Mouse (Mus musculus): ENCODE measurements around the gene Hip1r. TPM values are rescaled to one million over a fixed set of nuclear protein-coding genes. Genes with fewer than 3 reads are reported as not detected.
A peak's percentile ranks its signal among the peaks of the same experiment; 100 is the strongest.

Hip1r gene
- polyA plus RNA-seq, 1 experiment from 2014 or later = 34.3 TPM

DNA sequence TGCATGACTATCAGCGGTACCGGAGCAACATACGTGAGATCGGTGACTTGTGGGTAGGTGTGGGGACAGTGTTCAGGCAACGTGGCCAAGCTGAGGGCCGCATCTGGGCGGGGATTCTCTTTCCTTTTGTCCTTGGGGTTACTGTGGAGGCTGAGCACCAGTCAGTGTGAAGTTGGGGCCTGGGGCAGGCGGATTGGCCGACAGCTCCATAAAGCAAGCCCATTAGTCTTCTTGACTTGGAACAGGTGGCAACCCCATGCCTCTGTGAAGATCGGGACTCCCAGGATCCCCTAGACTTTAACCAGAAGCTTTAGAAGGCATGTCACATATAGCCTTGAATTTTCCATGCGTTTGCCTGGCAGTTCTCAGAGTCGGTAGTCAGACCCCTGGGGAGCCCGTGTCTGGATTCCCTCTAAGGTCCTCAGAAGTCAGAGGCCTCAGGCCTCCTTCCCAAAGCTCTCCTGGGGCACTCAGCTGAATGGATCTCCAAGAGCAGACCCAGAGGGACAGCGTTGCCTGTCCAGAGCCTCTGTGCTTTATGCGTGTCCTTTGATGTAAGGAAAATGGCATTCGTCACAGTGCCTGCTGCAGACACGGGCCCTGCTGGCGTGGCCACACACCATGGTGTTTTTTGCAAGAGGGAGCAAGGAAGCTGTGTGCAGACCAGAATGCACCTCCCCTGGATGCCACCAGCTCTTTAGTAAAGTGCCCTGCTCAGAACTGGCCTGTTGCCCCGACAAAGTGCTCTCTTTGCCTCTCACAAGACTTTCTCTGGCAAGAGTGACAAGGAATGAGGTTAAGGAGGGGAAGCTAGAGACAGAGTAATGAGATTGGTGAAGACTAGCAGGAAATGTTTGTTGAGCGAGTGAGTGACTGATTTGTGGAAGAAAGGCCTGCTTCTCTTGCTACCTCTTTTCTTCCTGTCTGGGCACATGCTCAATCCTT, 16.8 kb downstream of the Hip1r start:
- Histone ChIP-seq H3K4me2 (ENCODE audit: low read length) (no peak overlapping the region), H3K9ac (ENCODE audit: low read depth, low read length) (no peak overlapping the region), H3K9me3 (replicated peaks; ENCODE audit: control insufficient read depth, low read length, poor library complexity, severe bottlenecking) (no peaks in the 10 kb centered on the region), H3K4me3 (ENCODE audit: low read depth, low read length) (no peak overlapping the region), H3K36me3 (ENCODE audit: control insufficient read depth, insufficient read depth, low read length) (peaks cover 2% of the 10 kb centered on the region; the same call in 1 of the 2 replicates), H3K27ac (ENCODE audit: low read length) (no peak overlapping the region), H3K27me3 (ENCODE audit: control insufficient read depth, insufficient read depth, low read depth, low read length) (no peaks in the 10 kb centered on the region), H3K4me1 (ENCODE audit: control insufficient read depth, insufficient read depth, low read length) (no peaks in the 10 kb centered on the region; the same call in 1 of the 2 replicates)
- 56% methylated on average over 20 of the region's 20 CpGs for WGBS
- ATAC-seq = no peak; the same call in 1 of the 2 replicates

GRCm38 (mm10) chr5:123991321-123991720, 17.9 kb downstream of the Hip1r start:
- Histone ChIP-seq H3K27me3 (ENCODE audit: control insufficient read depth, insufficient read depth, low read depth, low read length) (no peaks in the 10 kb centered on the region), H3K9me3 (replicated peaks; ENCODE audit: control insufficient read depth, low read length, poor library complexity, severe bottlenecking) (no peaks in the 10 kb centered on the region), H3K4me1 (ENCODE audit: control insufficient read depth, insufficient read depth, low read length) (no peaks in the 10 kb centered on the region; the same call in 1 of the 2 replicates), H3K27ac (ENCODE audit: low read length) (no peak overlapping the region), H3K36me3 (ENCODE audit: control insufficient read depth, insufficient read depth, low read length) (peaks cover 2% of the 10 kb centered on the region; the same call in 1 of the 2 replicates), H3K4me2 (ENCODE audit: low read length) (no peak overlapping the region), H3K9ac (ENCODE audit: low read depth, low read length) (no peak overlapping the region), H3K4me3 (ENCODE audit: low read depth, low read length) (no peak overlapping the region)
- ATAC-seq = no peak
- WGBS = 82% methylated on average over 6 of the region's 6 CpGs

DNA sequence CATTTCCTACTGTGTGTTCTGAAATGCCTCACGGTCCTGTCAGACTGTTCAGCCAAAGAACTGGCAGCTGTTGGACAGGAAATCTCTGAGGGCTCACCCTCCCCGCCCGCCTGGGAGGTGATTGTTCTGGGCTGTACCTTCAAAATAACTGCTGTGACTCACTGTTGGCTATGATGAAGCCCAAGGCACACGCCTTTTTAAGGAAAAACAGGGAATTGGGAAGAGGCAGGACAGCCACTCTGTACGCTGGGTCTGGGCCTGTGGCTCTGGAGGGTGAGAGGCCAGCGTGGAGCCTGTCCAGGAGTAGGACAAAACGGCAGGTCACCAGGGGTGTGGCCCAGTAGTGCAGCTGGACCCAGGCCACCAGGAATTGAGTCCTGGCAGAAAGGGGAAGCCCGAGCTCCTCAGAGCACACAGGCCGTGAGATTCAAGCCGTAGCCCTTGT, 18.8 kb downstream of the Hip1r start:
- Histone ChIP-seq H3K9me3 (replicated peaks; ENCODE audit: control insufficient read depth, low read length, poor library complexity, severe bottlenecking) (no peaks in the 10 kb centered on the region), H3K4me1 (ENCODE audit: control insufficient read depth, insufficient read depth, low read length) (no peaks in the 10 kb centered on the region; the same call in 1 of the 2 replicates), H3K4me2 (ENCODE audit: low read length) (no peak overlapping the region), H3K9ac (ENCODE audit: low read depth, low read length) (no peak overlapping the region), H3K27me3 (ENCODE audit: control insufficient read depth, insufficient read depth, low read depth, low read length) (no peaks in the 10 kb centered on the region), H3K4me3 (ENCODE audit: low read depth, low read length) (no peak overlapping the region), H3K27ac (ENCODE audit: low read length) (no peak overlapping the region; the same call in 1 of the 2 replicates), H3K36me3 (ENCODE audit: control insufficient read depth, insufficient read depth, low read length) (peaks cover 2% of the 10 kb centered on the region; the same call in 1 of the 2 replicates)
- no peak for ATAC-seq
- WGBS = 84% methylated on average over 10 of the region's 10 CpGs

DNA sequence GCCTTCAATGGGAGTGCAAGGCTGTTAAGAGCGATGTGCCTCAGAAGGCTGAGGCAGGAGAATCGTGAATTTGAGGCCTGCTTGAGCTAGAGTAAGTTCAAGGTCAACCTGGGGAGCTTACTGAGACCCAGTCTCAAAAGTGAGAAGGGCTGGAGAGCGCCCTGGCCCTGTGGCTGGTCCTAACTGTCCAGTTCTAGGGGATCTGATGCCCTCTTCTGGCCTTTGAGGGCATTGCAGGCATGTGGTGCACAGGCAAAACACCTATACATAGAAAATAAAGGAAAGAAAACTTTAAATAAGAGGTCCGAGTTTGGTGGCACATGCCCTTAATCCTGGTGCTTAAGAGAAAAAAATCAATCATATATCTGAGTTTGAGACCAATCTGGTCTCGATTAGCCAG, 19.4 kb downstream of the Hip1r start:
- 27% methylated on average over 5 of the region's 5 CpGs for WGBS
- ATAC-seq = 0 out of 2 replicates have a peak, but pooled peaks have one; percentile 33

DNA sequence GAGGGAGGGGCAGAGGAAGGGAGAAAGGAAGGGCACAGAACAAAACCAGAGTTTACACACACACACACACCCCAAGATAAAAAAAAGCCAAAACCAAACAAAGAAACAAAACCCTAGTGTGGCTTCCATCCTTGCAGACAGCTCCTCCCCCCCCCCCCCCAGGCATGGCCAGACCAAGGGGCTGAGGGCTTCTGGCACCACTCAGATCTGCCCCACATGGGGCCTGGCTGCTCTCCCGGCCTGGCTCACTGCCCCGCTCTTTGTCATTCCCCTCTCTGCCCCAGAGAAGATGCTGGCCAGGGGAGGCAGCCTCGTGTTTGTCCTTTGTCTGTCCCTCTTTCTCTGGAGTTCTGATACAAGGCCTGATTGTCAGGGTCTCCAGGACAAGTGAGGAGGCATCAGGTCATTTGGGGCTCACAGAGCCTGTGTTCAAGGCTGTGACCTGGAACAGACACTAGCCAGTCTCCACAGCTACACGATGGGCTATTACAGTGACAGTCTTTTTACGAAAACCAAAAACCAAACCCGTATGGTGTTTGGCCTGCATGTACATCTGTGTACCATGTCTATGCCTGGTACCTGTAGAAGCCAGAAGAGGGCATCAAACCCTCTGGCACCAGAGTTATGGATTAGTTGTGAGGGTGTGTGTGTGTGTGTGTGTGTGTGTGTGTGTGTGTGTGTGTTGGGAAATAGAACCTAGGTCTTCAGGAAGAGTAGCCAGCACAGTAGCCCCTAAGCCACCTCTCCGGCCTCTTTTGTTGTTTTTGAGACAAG, 20.0 kb downstream of the Hip1r start:
- Histone ChIP-seq H3K4me1 (ENCODE audit: control insufficient read depth, insufficient read depth, low read length) (no peaks in the 10 kb centered on the region; the same call in 1 of the 2 replicates), H3K9me3 (replicated peaks; ENCODE audit: control insufficient read depth, low read length, poor library complexity, severe bottlenecking) (no peaks in the 10 kb centered on the region), H3K9ac (ENCODE audit: low read depth, low read length) (no peak overlapping the region)

More for the DNA sequence above, 19.4 kb downstream of the Hip1r start:
- no peak overlapping the region; the same call in 1 of the 2 replicates for H3K27ac ChIP-seq (ENCODE audit: low read length)
- no peaks in the 10 kb centered on the region for H3K9me3 ChIP-seq (replicated peaks; ENCODE audit: control insufficient read depth, low read length, poor library complexity, severe bottlenecking)
- peaks cover 5% of the 10 kb centered on the region; the same call in 1 of the 2 replicates for H3K36me3 ChIP-seq (ENCODE audit: control insufficient read depth, insufficient read depth, low read length)
- no peak overlapping the region for H3K4me3 ChIP-seq (ENCODE audit: low read depth, low read length)
- H3K4me1 ChIP-seq (ENCODE audit: control insufficient read depth, insufficient read depth, low read length) = no peaks in the 10 kb centered on the region; the same call in 1 of the 2 replicates
- no peak overlapping the region for H3K4me2 ChIP-seq (ENCODE audit: low read length)
- H3K27me3 ChIP-seq (ENCODE audit: control insufficient read depth, insufficient read depth, low read depth, low read length) = no peaks in the 10 kb centered on the region
- H3K9ac ChIP-seq (ENCODE audit: low read depth, low read length) = no peak overlapping the region

GRCm38 (mm10) chr5:123994468-123994867, 21.0 kb downstream of the Hip1r start:
- Histone ChIP-seq H3K4me3 (ENCODE audit: low read depth, low read length) (no peak overlapping the region), H3K27me3 (ENCODE audit: control insufficient read depth, insufficient read depth, low read depth, low read length) (no peaks in the 10 kb centered on the region), H3K36me3 (ENCODE audit: control insufficient read depth, insufficient read depth, low read length) (peaks cover 7% of the 10 kb centered on the region; the same call in 1 of the 2 replicates), H3K4me1 (ENCODE audit: control insufficient read depth, insufficient read depth, low read length) (no peaks in the 10 kb centered on the region; the same call in 1 of the 2 replicates), H3K27ac (ENCODE audit: low read length) (no peak overlapping the region), H3K4me2 (ENCODE audit: low read length) (no peak overlapping the region), H3K9me3 (replicated peaks; ENCODE audit: control insufficient read depth, low read length, poor library complexity, severe bottlenecking) (no peaks in the 10 kb centered on the region), H3K9ac (ENCODE audit: low read depth, low read length) (no peak overlapping the region)
- WGBS = 83% methylated on average over 7 of the region's 7 CpGs
- no peak for ATAC-seq

More for the DNA sequence above, 20.0 kb downstream of the Hip1r start:
- 0 out of 2 replicates have a peak overlapping the region, but pooled peaks have one; percentile 33 for H3K27ac ChIP-seq (ENCODE audit: low read length)
- H3K36me3 ChIP-seq (ENCODE audit: control insufficient read depth, insufficient read depth, low read length) = peaks cover 5% of the 10 kb centered on the region; the same call in 1 of the 2 replicates
- ATAC-seq = peak; percentile 78
- H3K4me2 ChIP-seq (ENCODE audit: low read length) = no peak overlapping the region
- no peaks in the 10 kb centered on the region for H3K27me3 ChIP-seq (ENCODE audit: control insufficient read depth, insufficient read depth, low read depth, low read length)
- 55% methylated on average over 7 of the region's 7 CpGs for WGBS
- no peak overlapping the region for H3K4me3 ChIP-seq (ENCODE audit: low read depth, low read length)

DNA sequence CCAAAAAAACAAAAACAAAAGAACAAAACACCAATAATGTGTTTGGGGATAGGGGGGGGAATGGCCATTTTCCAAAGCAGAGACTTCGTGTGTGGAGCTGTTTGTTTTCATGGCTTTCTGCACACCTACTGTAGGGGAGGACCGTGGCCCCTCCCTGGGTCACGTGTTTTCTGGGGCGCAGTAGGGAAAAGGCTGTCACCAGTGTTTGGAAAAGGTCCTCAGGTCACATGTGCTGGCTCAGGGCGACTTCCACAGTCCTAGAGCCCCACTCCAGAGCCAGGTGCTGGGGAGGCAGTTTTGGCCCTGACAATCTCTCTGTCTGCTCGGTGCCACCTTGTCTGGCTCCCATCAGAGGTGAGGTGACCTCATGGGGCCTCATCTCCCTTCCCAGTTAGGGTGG, 22.0 kb downstream of the Hip1r start:
- no peak overlapping the region for H3K27ac ChIP-seq (ENCODE audit: low read length)
- no peaks in the 10 kb centered on the region for H3K4me1 ChIP-seq (ENCODE audit: control insufficient read depth, insufficient read depth, low read length)
- H3K27me3 ChIP-seq (ENCODE audit: control insufficient read depth, insufficient read depth, low read depth, low read length) = no peaks in the 10 kb centered on the region
- no peak overlapping the region for H3K9ac ChIP-seq (ENCODE audit: low read depth, low read length)
- no peak overlapping the region for H3K4me3 ChIP-seq (ENCODE audit: low read depth, low read length)
- peaks cover 7% of the 10 kb centered on the region; the same call in 1 of the 2 replicates for H3K36me3 ChIP-seq (ENCODE audit: control insufficient read depth, insufficient read depth, low read length)
- no peak overlapping the region for H3K4me2 ChIP-seq (ENCODE audit: low read length)
- WGBS = 83% methylated on average over 6 of the region's 6 CpGs
- H3K9me3 ChIP-seq (replicated peaks; ENCODE audit: control insufficient read depth, low read length, poor library complexity, severe bottlenecking) = no peaks in the 10 kb centered on the region
- ATAC-seq = no peak

- Histone ChIP-seq H3K27ac (ENCODE audit: low read length) (no peak overlapping the region), H3K4me2 (ENCODE audit: low read length) (no peak overlapping the region), H3K27me3 (ENCODE audit: control insufficient read depth, insufficient read depth, low read depth, low read length) (no peaks in the 10 kb centered on the region), H3K4me3 (ENCODE audit: low read depth, low read length) (no peak overlapping the region), H3K9ac (ENCODE audit: low read depth, low read length) (no peak overlapping the region), H3K9me3 (replicated peaks; ENCODE audit: control insufficient read depth, low read length, poor library complexity, severe bottlenecking) (no peaks in the 10 kb centered on the region), H3K4me1 (ENCODE audit: control insufficient read depth, insufficient read depth, low read length) (no peaks in the 10 kb centered on the region), H3K36me3 (ENCODE audit: control insufficient read depth, insufficient read depth, low read length) (peaks cover 7% of the 10 kb centered on the region; the same call in 1 of the 2 replicates)
- WGBS = 88% methylated on average over 10 of the region's 10 CpGs
- ATAC-seq = no peak
Measured at GRCm38 (mm10) chr5:123996194-123996593, 22.8 kb downstream of the Hip1r start.
